Mouse (Mus musculus) brain, embryonic 14.5 days (tissue): ENCODE measurements around the gene Zfp821.

Source experiments
- CTCF ChIP-seq: fragments of 200-500 bp; IDR thresholded peaks from 2 replicates; pipeline ENCODE4 v1.5.1; 2012; ENCODE audit warnings: inconsistent platforms, mild to moderate bottlenecking, moderate library complexity, borderline replicate concordance; ENCODE audit not compliant: insufficient read depth, insufficient read length; ENCODE audit errors: extremely low read depth
- POLR2A ChIP-seq: fragments of 200-500 bp; IDR thresholded peaks from 2 replicates; pipeline ENCODE4 v1.6.1; 2012; ENCODE audit warnings: mild to moderate bottlenecking, inconsistent platforms, borderline replicate concordance; ENCODE audit not compliant: poor library complexity, insufficient read depth, insufficient read length, severe bottlenecking; ENCODE audit errors: extremely low read depth

- no peak for TF ChIP-seq POLR2A
- TF ChIP-seq CTCF = no peak
These were observed 9.6 kb downstream of the Zfp821 start for GRCm38 (mm10) chr8:109714961-109715360.
